Mouse (Mus musculus): ENCODE measurements around the gene Clec3a.

GRCm38 (mm10) chr8:114387494-114387893, 30.4 kb upstream of the Clec3a start:
- TF ChIP-seq POLR2A (IDR thresholded peaks at IDR 0.05; ENCODE audit: low read depth, low read length) (no peak), CTCF (IDR thresholded peaks at IDR 0.05; ENCODE audit: borderline replicate concordance, insufficient read depth, low read length) (no peak)

All from embryonic fibroblast, embryonic 13.5 days (primary cell).